Mouse (Mus musculus) kidney, embryonic 14.5 days (tissue): ENCODE measurements around the gene Sgta. TPM values are rescaled to one million over a fixed set of nuclear protein-coding genes. Genes with fewer than 3 reads are reported as not detected.

Experiments
- ATAC-seq: fragments of 200-750 bp; cut with Nextera tagmentation; 2 replicates; pipeline ENCODE4 v1.8.0; 2017; ENCODE audit warnings: moderate number of reproducible peaks, mild to moderate bottlenecking, moderate TSS enrichment, moderate library complexity; ENCODE audit not compliant: low FRiP score, low TSS enrichment
- H3K27ac ChIP-seq: fragments of 300-500 bp; sonication (generic); 2 replicates; pipeline ENCODE4 v1.5.1; 2014; ENCODE audit warnings: low read depth, mild to moderate bottlenecking, low read length, moderate library complexity, mixed read lengths
- H3K27me3 ChIP-seq: fragments of 300-500 bp; sonication (generic); 2 replicates; pipeline ENCODE4 v1.6.1; 2014; ENCODE audit warnings: mild to moderate bottlenecking, low read length; ENCODE audit not compliant: control insufficient read depth, insufficient read depth
- H3K36me3 ChIP-seq: fragments of 300-500 bp; sonication (generic); 2 replicates; pipeline ENCODE4 v1.6.1; 2014; ENCODE audit warnings: low read length, mixed read lengths; ENCODE audit not compliant: control insufficient read depth, insufficient read depth
- H3K4me1 ChIP-seq: fragments of 300-500 bp; sonication (generic); 2 replicates; pipeline ENCODE4 v1.6.1; 2014; ENCODE audit warnings: low read length, mixed read lengths; ENCODE audit not compliant: control insufficient read depth, insufficient read depth
- H3K4me2 ChIP-seq: fragments of 300-500 bp; sonication (generic); replicated peaks from 2 replicates; pipeline ENCODE4 v1.6.1; 2014; ENCODE audit warnings: low read depth, mild to moderate bottlenecking, low read length
- H3K4me3 ChIP-seq: fragments of 300-500 bp; sonication (generic); 2 replicates; pipeline ENCODE4 v1.5.1; 2014; ENCODE audit warnings: mild to moderate bottlenecking, low read length
- H3K9ac ChIP-seq: fragments of 300-500 bp; sonication (generic); 2 replicates; pipeline ENCODE4 v1.6.1; 2014; ENCODE audit warnings: low read depth, mild to moderate bottlenecking, low read length, moderate library complexity
- H3K9me3 ChIP-seq: fragments of 300-500 bp; sonication (generic); 2 replicates; pipeline ENCODE4 v1.6.1; 2016; ENCODE audit warnings: low read length; ENCODE audit not compliant: control insufficient read depth
- WGBS: fragments of 180-500 bp; shearing (Covaris S2); extraction: QIAGEN DNeasy Blood & Tissue Kit; methylation state at CpG from one replicate; pipeline ENCODE4 v1.1.7; 2014; 5-methylcytosine and 5-hydroxymethylcytosine counted together
- polyA plus RNA-seq: library from polyadenylated mRNA; unstranded; fragments of >200 nt; fragmentation: Nextera tagmentation; extraction: Ambion mirVana; gene quantifications from 2 replicates; pipeline ENCODE4 v1.2.1, GENCODE M21; 2014

Gene Sgta
- polyA plus RNA-seq, 1 experiment from 2014 or later, result 196 TPM

GRCm38 (mm10) chr10:81082168-81082960, 22.4 kb upstream of the Sgta start:
- H3K4me1 ChIP-seq, result no peaks in the 10 kb centered on the region
- peaks cover 55% of the 10 kb centered on the region for H3K36me3 ChIP-seq
- H3K27ac ChIP-seq, result no peak overlapping the region
- WGBS, result 82% methylated on average over 7 of the region's 7 CpGs
- no peaks in the 10 kb centered on the region for H3K27me3 ChIP-seq
- H3K4me3 ChIP-seq, result no peak overlapping the region
- H3K9me3 ChIP-seq, result no peaks in the 10 kb centered on the region; the same call in 1 of the 2 replicates
- ATAC-seq, result peak; percentile 32; the same call in 1 of the 2 replicates
- H3K9ac ChIP-seq, result no peak overlapping the region
- no peak overlapping the region for H3K4me2 ChIP-seq

GRCm38 (mm10) chr10:81080008-81080655, 20.2 kb upstream of the Sgta start:
- H3K27ac ChIP-seq, result no peak overlapping the region
- ATAC-seq, result no peak
- no peaks in the 10 kb centered on the region for H3K4me1 ChIP-seq
- H3K9ac ChIP-seq, result no peak overlapping the region
- peaks cover 61% of the 10 kb centered on the region for H3K36me3 ChIP-seq
- no peaks in the 10 kb centered on the region for H3K9me3 ChIP-seq
- no peak overlapping the region for H3K4me3 ChIP-seq
- 93% methylated on average over 31 of the region's 31 CpGs for WGBS
- no peak overlapping the region for H3K4me2 ChIP-seq
- no peaks in the 10 kb centered on the region for H3K27me3 ChIP-seq

- Histone ChIP-seq H3K9ac (no peak overlapping the region), H3K36me3 (peaks cover 80% of the 10 kb centered on the region), H3K4me2 (no peak overlapping the region), H3K27ac (no peak overlapping the region), H3K9me3 (no peaks in the 10 kb centered on the region), H3K4me3 (no peak overlapping the region), H3K4me1 (no peaks in the 10 kb centered on the region), H3K27me3 (no peaks in the 10 kb centered on the region)
- no peak for ATAC-seq
- WGBS, result 98% methylated on average over 11 of the region's 11 CpGs
Observed at GRCm38 (mm10) chr10:81077916-81078315, 17.9 kb upstream of the Sgta start.

- no peak for ATAC-seq
Observed at GRCm38 (mm10) chr10:81076356-81076755, 16.4 kb upstream of the Sgta start.

GRCm38 (mm10) chr10:81075734-81076133, 15.8 kb upstream of the Sgta start:
- Histone ChIP-seq H3K4me1 (peaks cover under 1% of the 10 kb centered on the region; the same call in 1 of the 2 replicates), H3K4me3 (no peak overlapping the region), H3K36me3 (peaks cover 63% of the 10 kb centered on the region), H3K4me2 (no peak overlapping the region), H3K9me3 (no peaks in the 10 kb centered on the region), H3K27ac (no peak overlapping the region), H3K9ac (no peak overlapping the region), H3K27me3 (no peaks in the 10 kb centered on the region)
- WGBS, result 46% methylated on average over 8 of the region's 8 CpGs
- ATAC-seq, result no peak

More at GRCm38 (mm10) chr10:81076356-81076755, 16.4 kb upstream of the Sgta start:
- H3K4me3 ChIP-seq, result no peak overlapping the region
- H3K36me3 ChIP-seq, result peaks cover 69% of the 10 kb centered on the region
- H3K27ac ChIP-seq, result no peak overlapping the region
- no peak overlapping the region for H3K4me2 ChIP-seq
- H3K9ac ChIP-seq, result no peak overlapping the region
- H3K4me1 ChIP-seq, result no peaks in the 10 kb centered on the region
- H3K27me3 ChIP-seq, result no peaks in the 10 kb centered on the region
- 94% methylated on average over 1 of the region's 1 CpGs for WGBS
- no peaks in the 10 kb centered on the region for H3K9me3 ChIP-seq

- Histone ChIP-seq H3K36me3 (peaks cover 40% of the 10 kb centered on the region), H3K27ac (no peak overlapping the region), H3K9ac (no peak overlapping the region), H3K27me3 (no peaks in the 10 kb centered on the region), H3K4me2 (no peak overlapping the region), H3K4me3 (no peak overlapping the region), H3K4me1 (peaks cover 4% of the 10 kb centered on the region; the same call in 1 of the 2 replicates), H3K9me3 (no peaks in the 10 kb centered on the region)
- 64% methylated on average over 7 of the region's 7 CpGs for WGBS
- no peak for ATAC-seq
Observed at GRCm38 (mm10) chr10:81073464-81073863, 13.5 kb upstream of the Sgta start.

- no peak for ATAC-seq
- no peak overlapping the region for H3K4me2 ChIP-seq
- peaks cover 4% of the 10 kb centered on the region; the same call in 1 of the 2 replicates for H3K4me1 ChIP-seq
- no peak overlapping the region for H3K9ac ChIP-seq
- H3K9me3 ChIP-seq, result no peaks in the 10 kb centered on the region
- no peak overlapping the region for H3K4me3 ChIP-seq
- H3K27ac ChIP-seq, result no peak overlapping the region
- 95% methylated on average over 8 of the region's 8 CpGs for WGBS
- H3K36me3 ChIP-seq, result peaks cover 28% of the 10 kb centered on the region
- H3K27me3 ChIP-seq, result no peaks in the 10 kb centered on the region
Observed at GRCm38 (mm10) chr10:81072290-81072689, 12.3 kb upstream of the Sgta start.

GRCm38 (mm10) chr10:81069836-81070235, 9.9 kb upstream of the Sgta start, which contains the start of gene Thop1:
Gene Thop1, plus strand, starts transcription at chr10:81070035.
- Histone ChIP-seq H3K27ac (no peak within 1 kb of the TSS), H3K4me3 (peak within 1 kb of the TSS; percentile 78)

GRCm38 (mm10) chr10:81068706-81069105, 8.7 kb upstream of the Sgta start:
- ATAC-seq, result no peak
- WGBS, result 79% methylated on average over 5 of the region's 5 CpGs
- H3K27me3 ChIP-seq, result no peaks in the 10 kb centered on the region
- H3K27ac ChIP-seq, result no peak overlapping the region
- H3K4me3 ChIP-seq, result no peak overlapping the region
- peaks cover 9% of the 10 kb centered on the region for H3K36me3 ChIP-seq
- H3K9me3 ChIP-seq, result no peaks in the 10 kb centered on the region
- H3K4me2 ChIP-seq, result no peak overlapping the region
- peaks cover 4% of the 10 kb centered on the region; the same call in 1 of the 2 replicates for H3K4me1 ChIP-seq
- H3K9ac ChIP-seq, result no peak overlapping the region

More at GRCm38 (mm10) chr10:81069836-81070235, 9.9 kb upstream of the Sgta start, which contains the start of gene Thop1:
- H3K9me3 ChIP-seq, result no peaks in the 10 kb centered on the region
- 1% methylated on average over 34 of the region's 35 CpGs for WGBS
- H3K27me3 ChIP-seq, result no peaks in the 10 kb centered on the region
- peaks cover 4% of the 10 kb centered on the region; the same call in 1 of the 2 replicates for H3K4me1 ChIP-seq
- H3K9ac ChIP-seq, result peak within 1 kb of the TSS; percentile 78
- peak within 1 kb of the TSS; percentile 73 for H3K4me2 ChIP-seq
- H3K36me3 ChIP-seq, result peaks cover 20% of the 10 kb centered on the region
- ATAC-seq, result peak; percentile 98
